Mouse (Mus musculus): ENCODE data around the gene Hoxa4.

Gene Hoxa4

GRCm38 (mm10) chr6:52203371-52204049, 12.0 kb upstream of the Hoxa4 start:
- DNase-seq (ENCODE audit: low spot score in 2 of 2): no peak

GRCm38 (mm10) chr6:52203121-52203370, 11.5 kb upstream of the Hoxa4 start:
- no peak for DNase-seq (ENCODE audit: low spot score in 2 of 2)

- no peak for DNase-seq (ENCODE audit: low spot score in 2 of 2)
Observed at GRCm38 (mm10) chr6:52202362-52203120, 11.0 kb upstream of the Hoxa4 start.

- no peak for DNase-seq (ENCODE audit: low spot score in 2 of 2)
Observed at GRCm38 (mm10) chr6:52201269-52201668, 9.7 kb upstream of the Hoxa4 start.

GRCm38 (mm10) chr6:52200751-52201250, 9.2 kb upstream of the Hoxa4 start:
- no peak for DNase-seq (ENCODE audit: low spot score in 2 of 2)

GRCm38 (mm10) chr6:52200073-52200750, 8.7 kb upstream of the Hoxa4 start:
- DNase-seq (ENCODE audit: low spot score in 2 of 2): no peak

GRCm38 (mm10) chr6:52197271-52197670, 5.7 kb upstream of the Hoxa4 start:
- DNase-seq (ENCODE audit: low spot score in 2 of 2): no peak

GRCm38 (mm10) chr6:52196811-52197210, 5.3 kb upstream of the Hoxa4 start:
- no peak for DNase-seq (ENCODE audit: low spot score in 2 of 2)

- DNase-seq (ENCODE audit: low spot score in 2 of 2): no peak
Observed at GRCm38 (mm10) chr6:52194690-52195089, 3.1 kb upstream of the Hoxa4 start.

GRCm38 (mm10) chr6:52191860-52192550, 452 bp upstream of the Hoxa4 start:
- peak; percentile 56 to 86 for DNase-seq (ENCODE audit: low spot score in 2 of 2)

GRCm38 (mm10) chr6:52190410-52190809, 1.1 kb downstream of the Hoxa4 start:
- DNase-seq (ENCODE audit: low spot score in 2 of 2): no peak

- DNase-seq (ENCODE audit: low spot score in 2 of 2): no peak
Observed at GRCm38 (mm10) chr6:52189909-52190308, 1.6 kb downstream of the Hoxa4 start.

- no peak for DNase-seq (ENCODE audit: low spot score in 2 of 2)
Observed at GRCm38 (mm10) chr6:52189172-52189591, 2.4 kb downstream of the Hoxa4 start.

GRCm38 (mm10) chr6:52186500-52186899, 5.1 kb downstream of the Hoxa4 start:
- DNase-seq (ENCODE audit: low spot score in 2 of 2): no peak

- no peak for DNase-seq (ENCODE audit: low spot score in 2 of 2)
Observed at GRCm38 (mm10) chr6:52185834-52186233, 5.7 kb downstream of the Hoxa4 start.

GRCm38 (mm10) chr6:52185222-52185621, 6.3 kb downstream of the Hoxa4 start:
- no peak for DNase-seq (ENCODE audit: low spot score in 2 of 2)

- DNase-seq (ENCODE audit: low spot score in 2 of 2): no peak
Observed at GRCm38 (mm10) chr6:52184668-52185067, 6.9 kb downstream of the Hoxa4 start.

- DNase-seq (ENCODE audit: low spot score in 2 of 2): no peak
Observed at GRCm38 (mm10) chr6:52183311-52184080, 8.1 kb downstream of the Hoxa4 start.

- no peak for DNase-seq (ENCODE audit: low spot score in 2 of 2)
Observed at GRCm38 (mm10) chr6:52182793-52183192, 8.8 kb downstream of the Hoxa4 start.

GRCm38 (mm10) chr6:52182030-52182429, 9.5 kb downstream of the Hoxa4 start:
- DNase-seq (ENCODE audit: low spot score in 2 of 2): no peak

- DNase-seq (ENCODE audit: low spot score in 2 of 2): no peak
Observed at GRCm38 (mm10) chr6:52180726-52181125, 10.8 kb downstream of the Hoxa4 start.

Measured in spleen, postnatal 10 days (tissue).